Mouse (Mus musculus) C2C12 (cell line): ENCODE measurements around the gene Psmb3. TPM values are rescaled to one million over a fixed set of nuclear protein-coding genes. Genes with fewer than 3 reads are reported as not detected.

Experiments
- H3K27me3 ChIP-seq: one replicate; pipeline ENCODE4 v1.6.1; 2011; ENCODE audit not compliant: control insufficient read depth, insufficient read depth, insufficient read length
- H3K36me3 ChIP-seq: one replicate; pipeline ENCODE4 v1.6.1; 2011; ENCODE audit not compliant: control insufficient read depth, insufficient read depth
- H3K4me3 ChIP-seq: one replicate; pipeline ENCODE4 v1.5.1; 2011; ENCODE audit warnings: mild to moderate bottlenecking, control low read depth; ENCODE audit not compliant: poor library complexity, insufficient read depth, severe bottlenecking
- H3K79me2 ChIP-seq: one replicate; pipeline ENCODE4 v1.6.1; 2011; ENCODE audit not compliant: control insufficient read depth, insufficient read depth
- H3K79me3 ChIP-seq: one replicate; pipeline ENCODE4 v1.6.1; 2011; ENCODE audit warnings: low read depth, control low read depth
- H3ac ChIP-seq: one replicate; pipeline ENCODE3; 2011; ENCODE audit warnings: low read depth; ENCODE audit not compliant: control insufficient read depth, insufficient read length
- CEBPB ChIP-seq: IDR thresholded peaks from one replicate; pipeline ENCODE4 v1.6.1; 2011; ENCODE audit warnings: low read depth, mild to moderate bottlenecking, control low read depth, moderate library complexity
- CTCF ChIP-seq: IDR thresholded peaks from one replicate; pipeline ENCODE4 v1.5.1; 2011; ENCODE audit not compliant: control insufficient read depth, insufficient read depth, insufficient read length
- FOSL1 ChIP-seq: IDR thresholded peaks from one replicate; pipeline ENCODE4 v1.8.0; 2011; ENCODE audit warnings: mild to moderate bottlenecking, low read length; ENCODE audit not compliant: poor library complexity, insufficient read depth, severe bottlenecking
- MAX ChIP-seq: IDR thresholded peaks from one replicate; pipeline ENCODE4 v1.6.1; 2011; ENCODE audit warnings: mild to moderate bottlenecking, control low read depth
- MYOD1 ChIP-seq: IDR thresholded peaks from one replicate; pipeline ENCODE4 v1.6.1; 2011; ENCODE audit warnings: low read depth; ENCODE audit not compliant: control insufficient read depth, insufficient read length
- MYOG ChIP-seq: IDR thresholded peaks from one replicate; pipeline ENCODE4 v1.6.1; 2011; ENCODE audit not compliant: control insufficient read depth, insufficient read length; ENCODE audit errors: extremely low read depth
- USF1 ChIP-seq: IDR thresholded peaks from one replicate; pipeline ENCODE4 v1.6.1; 2011; ENCODE audit warnings: low read depth, mild to moderate bottlenecking, control low read depth, moderate library complexity
- polyA plus RNA-seq: library from polyadenylated mRNA; unstranded; fragments of >200 nt; fragmentation: generic; extraction: Trizol; gene quantifications from one replicate; pipeline ENCODE4 v1.2.1, GENCODE M21; 2012; ENCODE audit warnings: missing spikeins

The Psmb3 gene
- polyA plus RNA-seq, 1 experiment = 690 TPM

GRCm38 (mm10) chr11:97670234-97671176, 32.7 kb upstream of the Psmb3 start:
- no peaks in the 10 kb centered on the region for H3K27me3 ChIP-seq
- H3K79me3 ChIP-seq = peaks cover 4% of the 10 kb centered on the region
- peaks cover 59% of the 10 kb centered on the region for H3K36me3 ChIP-seq
- H3ac ChIP-seq = no peak overlapping the region
- peaks cover 12% of the 10 kb centered on the region for H3K79me2 ChIP-seq
- no peak overlapping the region for H3K4me3 ChIP-seq
- no peak for TF ChIP-seq MYOG
- no peak for TF ChIP-seq MYOD1
- TF ChIP-seq FOSL1 = no peak
- TF ChIP-seq CTCF = no peak

GRCm38 (mm10) chr11:97671177-97671527, 32.0 kb upstream of the Psmb3 start:
- Histone ChIP-seq H3K79me2 (peaks cover 6% of the 10 kb centered on the region), H3K36me3 (peaks cover 58% of the 10 kb centered on the region), H3ac (no peak overlapping the region), H3K4me3 (no peak overlapping the region), H3K79me3 (no peaks in the 10 kb centered on the region), H3K27me3 (no peaks in the 10 kb centered on the region)
- no peak for TF ChIP-seq CTCF
- TF ChIP-seq MYOD1 = no peak
- TF ChIP-seq FOSL1 = no peak
- TF ChIP-seq USF1 = no peak
- TF ChIP-seq MYOG = no peak
- TF ChIP-seq CEBPB = no peak
- no peak for TF ChIP-seq MAX

GRCm38 (mm10) chr11:97673148-97673547, 30.1 kb upstream of the Psmb3 start:
- Histone ChIP-seq H3ac (no peak overlapping the region), H3K36me3 (peaks cover 54% of the 10 kb centered on the region), H3K79me3 (no peaks in the 10 kb centered on the region), H3K79me2 (no peaks in the 10 kb centered on the region), H3K27me3 (no peaks in the 10 kb centered on the region), H3K4me3 (no peak overlapping the region)
- TF ChIP-seq USF1 (no peak), CEBPB (no peak), CTCF (no peak), MAX (no peak), FOSL1 (no peak), MYOD1 (no peak), MYOG (no peak)

GRCm38 (mm10) chr11:97676050-97676754, 27.0 kb upstream of the Psmb3 start:
- no peak overlapping the region for H3K4me3 ChIP-seq
- H3ac ChIP-seq = no peak overlapping the region
- no peaks in the 10 kb centered on the region for H3K79me2 ChIP-seq
- H3K79me3 ChIP-seq = no peaks in the 10 kb centered on the region
- peaks cover 65% of the 10 kb centered on the region for H3K36me3 ChIP-seq
- H3K27me3 ChIP-seq = no peaks in the 10 kb centered on the region
- TF ChIP-seq FOSL1 (no peak), CTCF (no peak), MAX (no peak), MYOD1 (no peak), CEBPB (no peak), MYOG (no peak), USF1 (no peak)

- TF ChIP-seq MYOD1 = no peak
- no peak for TF ChIP-seq USF1
- TF ChIP-seq CTCF = no peak
- TF ChIP-seq CEBPB = no peak
- no peak for TF ChIP-seq MYOG
- no peak for TF ChIP-seq FOSL1
- TF ChIP-seq MAX = no peak
- Histone ChIP-seq H3K79me2 (no peaks in the 10 kb centered on the region), H3K4me3 (no peak overlapping the region), H3ac (no peak overlapping the region), H3K79me3 (no peaks in the 10 kb centered on the region), H3K27me3 (no peaks in the 10 kb centered on the region), H3K36me3 (peaks cover 60% of the 10 kb centered on the region)
Observed at GRCm38 (mm10) chr11:97677381-97677780, 25.8 kb upstream of the Psmb3 start.
